Mouse (Mus musculus) neural tube, embryonic 14.5 days (tissue): ENCODE results near the gene Akap1. TPM values are rescaled to one million over a fixed set of nuclear protein-coding genes. Genes with fewer than 3 reads are reported as not detected.
"Not testable (repeated sequence)": the region's sequence is repeated elsewhere in the genome, so short reads cannot be mapped to it uniquely, and the experiment has no call there.

Experiments
- ATAC-seq: fragments of 200-750 bp; cut with Nextera tagmentation; 2 replicates; pipeline ENCODE4 v1.8.0; 2017; ENCODE audit warnings: low read depth, mild to moderate bottlenecking, moderate TSS enrichment, moderate library complexity
- H3K27ac ChIP-seq: fragments of 300-500 bp; sonication (generic); 2 replicates; pipeline ENCODE4 v1.5.1; 2014; ENCODE audit warnings: low read depth, mild to moderate bottlenecking, control low read depth, low read length, moderate library complexity, mixed read lengths
- H3K27me3 ChIP-seq: fragments of 300-500 bp; sonication (generic); 2 replicates; pipeline ENCODE4 v1.6.1; 2014; ENCODE audit warnings: low read length; ENCODE audit not compliant: control insufficient read depth, insufficient read depth
- H3K36me3 ChIP-seq: fragments of 300-500 bp; sonication (generic); 2 replicates; pipeline ENCODE4 v1.6.1; 2014; ENCODE audit warnings: low read length, mixed read lengths; ENCODE audit not compliant: control insufficient read depth, insufficient read depth
- H3K4me1 ChIP-seq: fragments of 300-500 bp; sonication (generic); 2 replicates; pipeline ENCODE4 v1.6.1; 2014; ENCODE audit warnings: low read length; ENCODE audit not compliant: control insufficient read depth, insufficient read depth
- H3K4me2 ChIP-seq: fragments of 300-500 bp; sonication (generic); 2 replicates; pipeline ENCODE4 v1.6.1; 2014; ENCODE audit warnings: mild to moderate bottlenecking, low read depth, low read length, control low read depth
- H3K4me3 ChIP-seq: fragments of 300-500 bp; sonication (generic); 2 replicates; pipeline ENCODE4 v1.5.1; 2014; ENCODE audit warnings: low read depth, low read length, control low read depth, mixed read lengths
- H3K9ac ChIP-seq: fragments of 300-500 bp; sonication (generic); replicated peaks from 2 replicates; pipeline ENCODE4 v1.6.1; 2014; ENCODE audit warnings: low read depth, mild to moderate bottlenecking, control low read depth, low read length, mixed read lengths
- H3K9me3 ChIP-seq: fragments of 300-500 bp; sonication (generic); 2 replicates; pipeline ENCODE4 v1.6.1; 2016; ENCODE audit warnings: low read length; ENCODE audit not compliant: control insufficient read depth
- WGBS: fragments of 180-500 bp; shearing (Covaris S2); extraction: QIAGEN DNeasy Blood & Tissue Kit; methylation state at CpG from one replicate; pipeline ENCODE4 v1.1.7; 2014; 5-methylcytosine and 5-hydroxymethylcytosine counted together
- polyA plus RNA-seq: library from polyadenylated mRNA; unstranded; fragments of >200 nt; fragmentation: Nextera tagmentation; extraction: Ambion mirVana; gene quantifications from 2 replicates; pipeline ENCODE4 v1.2.1, GENCODE M21; 2014

Gene Akap1
- polyA plus RNA-seq, 1 experiment from 2014 or later, result 25.6 TPM

DNA sequence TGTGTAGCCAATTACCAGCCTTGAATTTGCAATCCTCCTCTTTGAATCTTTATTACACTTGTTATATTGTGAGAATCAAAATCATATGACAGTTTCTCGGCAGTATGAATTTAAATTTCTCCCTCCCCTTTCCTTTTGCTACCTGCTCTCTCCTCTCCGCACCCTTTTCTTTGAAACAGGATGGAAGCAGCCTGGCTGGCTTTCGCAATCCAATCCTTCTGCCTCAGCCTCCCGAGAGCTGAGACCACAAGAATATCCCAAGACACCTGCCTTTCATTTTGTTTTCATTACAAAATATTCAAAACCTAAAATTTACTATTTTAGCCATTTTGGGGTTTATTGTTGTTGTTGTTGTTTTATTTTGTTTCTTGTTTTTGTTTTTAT, 34.0 kb upstream of the Akap1 start:
- Histone ChIP-seq H3K36me3 (no peaks in the 10 kb centered on the region), H3K27ac (no peak overlapping the region), H3K27me3 (no peaks in the 10 kb centered on the region), H3K9ac (no peak overlapping the region), H3K4me2 (no peak overlapping the region), H3K9me3 (no peaks in the 10 kb centered on the region), H3K4me3 (no peak overlapping the region), H3K4me1 (no peaks in the 10 kb centered on the region)
- 84% methylated on average over 4 of the region's 4 CpGs for WGBS
- ATAC-seq, result no peak

DNA sequence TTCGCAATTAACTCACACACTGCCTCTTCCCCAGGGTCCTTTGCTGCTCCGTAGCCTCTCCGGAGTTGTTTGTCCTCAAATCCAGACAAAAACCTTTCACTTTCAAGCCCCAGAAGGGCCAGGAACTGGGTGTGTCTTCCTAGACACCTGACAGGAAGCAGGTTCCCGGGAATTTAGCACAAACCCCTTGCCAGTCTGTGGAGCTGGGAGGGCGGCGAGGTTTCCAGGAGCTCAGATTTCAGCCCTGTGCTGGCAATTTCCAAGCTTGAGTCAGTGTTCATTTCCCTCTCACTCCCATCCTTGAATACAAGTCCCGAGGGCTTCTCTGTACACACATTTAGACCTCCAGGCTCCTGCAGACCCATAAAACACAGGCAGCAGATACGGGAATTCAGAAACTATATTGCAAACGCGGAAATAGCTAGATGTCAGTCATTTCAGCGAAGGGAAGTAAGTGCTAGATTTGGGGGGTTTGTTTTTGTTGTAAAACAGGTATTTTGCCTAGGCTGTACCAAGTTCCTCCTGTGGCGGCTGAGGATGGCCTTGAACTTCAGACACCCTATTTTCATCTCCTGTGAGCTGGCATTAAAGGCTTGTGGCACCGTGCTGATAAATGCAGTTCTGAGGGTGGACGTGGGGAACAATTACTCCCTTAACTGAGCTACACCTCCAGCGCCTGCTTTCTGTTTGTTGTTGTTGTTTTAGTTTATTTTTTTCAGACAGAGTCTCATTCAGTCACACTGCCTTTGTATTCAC, 33.4 kb upstream of the Akap1 start:
- H3K9ac ChIP-seq, result no peak overlapping the region
- ATAC-seq, result no peak
- H3K27me3 ChIP-seq, result no peaks in the 10 kb centered on the region
- H3K36me3 ChIP-seq, result no peaks in the 10 kb centered on the region
- no peak overlapping the region for H3K4me3 ChIP-seq
- H3K9me3 ChIP-seq, result no peaks in the 10 kb centered on the region
- H3K27ac ChIP-seq, result no peak overlapping the region
- H3K4me1 ChIP-seq, result no peaks in the 10 kb centered on the region
- H3K4me2 ChIP-seq, result no peak overlapping the region
- WGBS, result 52% methylated on average over 15 of the region's 15 CpGs

DNA sequence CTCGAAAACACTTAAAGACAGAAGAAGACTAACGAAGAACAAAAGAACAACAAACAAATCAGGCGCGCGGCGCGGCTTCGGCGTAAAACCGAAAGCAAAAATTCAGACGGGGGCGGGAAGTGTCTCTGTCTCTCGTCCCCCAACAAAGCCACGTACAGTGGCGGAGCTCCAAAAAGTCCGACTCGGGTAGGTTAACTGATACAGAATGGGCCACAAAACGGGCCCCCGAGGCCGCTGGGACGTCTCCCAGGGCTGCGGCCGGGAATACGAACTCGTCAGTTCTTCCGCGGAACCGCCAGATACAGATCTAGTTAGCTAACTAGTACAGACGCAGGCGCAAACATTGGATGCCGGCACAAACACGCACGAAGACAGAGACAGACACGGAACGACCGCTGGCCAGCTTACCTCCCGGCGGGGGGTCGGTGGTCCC, 31.4 kb upstream of the Akap1 start:
- H3K9ac ChIP-seq, H3K27ac ChIP-seq, H3K4me1 ChIP-seq, ATAC-seq, H3K4me2 ChIP-seq, H3K9me3 ChIP-seq, H3K27me3 ChIP-seq, H3K36me3 ChIP-seq, H3K4me3 ChIP-seq: not testable (repeated sequence)
- 43% methylated on average over 22 of the region's 39 CpGs for WGBS

DNA sequence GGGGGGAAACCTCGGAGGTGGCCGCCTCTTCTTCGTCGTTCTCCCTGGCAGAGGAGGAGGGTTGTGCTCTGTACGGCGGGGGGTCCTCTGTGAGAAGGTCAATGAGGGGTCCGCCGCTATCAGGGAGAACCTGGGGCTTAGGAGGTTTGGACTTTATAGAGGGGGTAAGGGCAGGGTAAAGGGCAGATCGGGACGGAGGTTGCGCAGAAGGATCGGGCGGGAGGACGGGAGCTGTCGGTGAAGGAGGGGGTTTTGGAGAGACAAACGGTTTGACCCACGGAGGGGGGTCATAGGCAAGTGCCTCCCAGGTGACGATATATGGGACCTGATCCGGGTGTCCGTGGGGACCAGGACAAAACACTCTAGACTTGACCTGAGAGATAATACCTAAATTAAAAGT, 30.8 kb upstream of the Akap1 start:
- H3K36me3 ChIP-seq, H3K4me2 ChIP-seq, H3K27me3 ChIP-seq, H3K4me3 ChIP-seq, H3K9me3 ChIP-seq, H3K9ac ChIP-seq, H3K27ac ChIP-seq, ATAC-seq, H3K4me1 ChIP-seq: not testable (repeated sequence)
- 38% methylated on average over 14 of the region's 20 CpGs for WGBS

DNA sequence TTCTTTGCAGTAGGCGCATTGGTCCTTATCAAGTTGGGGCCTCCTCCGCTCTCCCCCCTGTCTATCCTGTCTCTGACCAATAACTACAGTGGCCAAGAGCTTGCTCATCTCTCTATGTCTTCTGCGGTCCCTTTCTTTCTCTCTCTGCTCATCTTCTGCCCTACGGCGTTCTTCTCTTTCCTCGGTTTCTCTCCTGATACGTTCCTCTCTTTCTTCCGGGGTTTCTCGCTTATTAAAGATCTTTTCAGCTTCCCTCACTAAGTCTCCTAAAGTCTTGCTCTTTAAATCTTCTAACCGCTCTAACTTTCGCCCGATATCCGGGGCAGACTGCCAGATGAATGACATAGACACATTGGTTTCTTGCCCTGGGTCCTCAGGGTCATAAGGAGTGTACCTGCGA, 29.9 kb upstream of the Akap1 start:
- H3K9me3 ChIP-seq, H3K9ac ChIP-seq, H3K36me3 ChIP-seq, H3K4me2 ChIP-seq, ATAC-seq, H3K27me3 ChIP-seq, H3K4me1 ChIP-seq, H3K27ac ChIP-seq, H3K4me3 ChIP-seq: not testable (repeated sequence)
- WGBS, result 93% methylated on average over 11 of the region's 14 CpGs

DNA sequence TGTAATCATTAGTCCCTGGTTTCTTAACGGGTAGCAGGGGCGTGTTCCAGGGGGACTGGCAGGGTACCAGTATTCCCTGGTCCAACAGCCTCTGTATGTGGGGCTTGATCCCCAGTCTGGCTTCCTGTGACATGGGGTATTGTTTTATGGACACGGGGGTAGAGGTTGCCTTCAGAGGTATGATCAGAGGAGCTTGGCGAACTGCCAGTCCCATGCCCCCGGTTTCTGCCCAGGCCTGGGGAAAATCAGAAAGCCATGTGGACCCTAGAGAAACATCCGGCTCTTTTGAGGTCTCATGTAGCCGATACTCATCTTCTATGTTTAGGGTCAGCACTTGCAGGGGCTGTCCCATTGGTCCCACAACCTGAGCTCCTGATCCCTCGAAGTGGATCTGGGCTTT, 29.1 kb upstream of the Akap1 start:
- H3K27ac ChIP-seq, H3K4me1 ChIP-seq, H3K4me3 ChIP-seq, ATAC-seq, H3K27me3 ChIP-seq, H3K4me2 ChIP-seq, H3K9me3 ChIP-seq, H3K36me3 ChIP-seq, H3K9ac ChIP-seq: not testable (repeated sequence)
- 100% methylated on average over 2 of the region's 8 CpGs for WGBS

DNA sequence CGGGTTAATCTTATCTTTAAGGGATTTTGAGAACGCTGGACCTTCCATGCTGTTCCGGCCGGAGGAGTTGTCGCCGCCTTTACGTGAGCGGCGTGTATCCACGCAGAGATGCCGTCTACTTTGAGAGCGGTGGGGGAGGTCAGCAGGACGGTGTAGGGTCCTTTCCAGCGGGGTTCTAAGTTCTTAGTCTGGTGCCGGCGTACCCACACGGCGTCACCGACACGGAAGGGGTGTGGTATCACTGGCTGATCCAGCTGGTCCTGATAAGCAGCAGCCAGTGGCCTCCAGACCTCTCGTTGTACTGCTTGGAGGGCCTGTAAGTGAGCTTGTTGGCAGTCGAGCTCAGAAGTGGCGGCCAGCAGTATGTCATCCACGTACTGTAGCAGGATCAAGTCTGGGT, 28.4 kb upstream of the Akap1 start:
- H3K27ac ChIP-seq, H3K9ac ChIP-seq, ATAC-seq, H3K4me3 ChIP-seq, H3K9me3 ChIP-seq, H3K4me2 ChIP-seq, H3K4me1 ChIP-seq, H3K27me3 ChIP-seq, H3K36me3 ChIP-seq: not testable (repeated sequence)
- WGBS, result 97% methylated on average over 20 of the region's 24 CpGs

DNA sequence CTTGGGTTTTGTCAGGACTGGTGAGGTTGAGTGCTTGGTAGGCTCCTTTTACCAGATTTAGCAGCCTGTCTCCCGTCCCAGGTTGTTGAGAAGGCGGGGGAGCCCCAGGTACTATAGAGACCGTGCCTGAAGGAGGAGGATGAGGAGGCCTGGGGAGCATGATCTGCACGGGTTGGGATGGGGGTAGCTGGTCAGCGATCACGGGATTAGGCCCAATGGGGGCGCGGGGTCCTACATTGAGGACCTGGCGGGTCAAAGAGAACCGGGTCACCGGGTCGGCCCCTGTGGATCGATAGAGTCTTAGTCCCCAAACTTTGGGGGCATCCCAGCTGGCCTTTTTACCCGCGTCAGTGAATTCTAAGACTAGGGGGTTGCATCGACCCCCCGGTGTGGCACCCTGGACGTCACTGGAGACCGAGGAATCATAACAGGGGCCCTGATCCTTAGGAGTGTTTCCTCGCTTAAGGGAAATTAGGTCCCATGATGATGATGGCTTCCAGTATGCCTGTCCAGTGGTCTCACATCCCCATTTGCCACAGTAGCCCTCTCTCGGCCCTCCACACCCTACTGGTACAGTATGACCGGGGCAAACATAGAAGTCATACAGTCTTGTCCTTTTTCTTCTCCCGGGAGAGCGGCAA, 27.7 kb upstream of the Akap1 start:
- H3K4me1 ChIP-seq, H3K4me2 ChIP-seq, ATAC-seq, H3K27ac ChIP-seq, H3K36me3 ChIP-seq, H3K4me3 ChIP-seq, H3K9me3 ChIP-seq, H3K27me3 ChIP-seq, H3K9ac ChIP-seq: not testable (repeated sequence)
- 97% methylated on average over 14 of the region's 24 CpGs for WGBS

DNA sequence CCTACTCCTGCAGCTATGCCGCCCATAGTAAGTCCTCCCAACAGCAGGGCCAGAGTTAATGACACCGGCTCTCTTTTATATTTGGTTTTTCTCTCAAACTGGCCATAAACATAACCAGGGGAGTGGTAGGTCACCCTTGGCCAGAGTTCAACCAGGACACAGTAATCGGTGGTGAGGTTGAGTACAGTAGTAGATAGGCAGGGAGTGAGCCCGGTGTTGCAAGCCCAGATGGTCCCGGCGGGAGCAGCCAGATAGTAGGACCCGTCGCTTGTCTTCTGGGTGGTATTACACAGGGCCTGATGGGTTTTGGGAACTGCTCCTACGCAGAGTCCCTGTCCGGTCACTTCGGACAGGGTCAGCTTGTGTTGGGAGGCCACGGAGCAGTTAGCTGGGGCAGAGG, 27.1 kb upstream of the Akap1 start:
- H3K4me2 ChIP-seq, H3K4me3 ChIP-seq, H3K9ac ChIP-seq, ATAC-seq, H3K36me3 ChIP-seq, H3K4me1 ChIP-seq, H3K27me3 ChIP-seq, H3K9me3 ChIP-seq, H3K27ac ChIP-seq: not testable (repeated sequence)
- WGBS, result 98% methylated on average over 8 of the region's 12 CpGs
